Mouse (Mus musculus): ENCODE measurements around the gene Hsd17b2. TPM values are rescaled to one million over a fixed set of nuclear protein-coding genes. Genes with fewer than 3 reads are reported as not detected.

Gene Hsd17b2
- total and polyA plus RNA-seq, 2 experiments, result 259 to 380 TPM

DNA sequence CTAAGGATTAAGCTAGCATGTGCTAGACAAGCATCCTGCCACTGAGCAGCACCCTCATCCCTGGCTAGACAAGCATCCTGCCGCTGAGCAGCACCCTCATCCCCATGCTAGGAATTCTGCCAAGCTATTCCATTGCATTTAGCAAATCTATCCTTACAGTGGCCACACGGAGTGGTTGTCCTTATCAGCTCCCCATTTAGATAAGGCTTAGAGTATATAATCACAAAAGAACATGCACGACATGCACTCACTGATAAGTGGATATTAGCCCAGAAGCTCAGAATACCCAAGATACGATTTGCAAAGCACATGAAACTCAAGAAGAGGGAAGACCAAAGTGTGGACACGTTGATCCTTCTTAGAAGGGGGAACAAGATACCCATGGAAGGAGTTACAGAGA lies 64.2 kb downstream of the Hsd17b2 start:
- Histone ChIP-seq H3K36me3 (ENCODE audit: control insufficient read depth, insufficient read depth, low read length) (peaks cover 2% of the 10 kb centered on the region; the same call in 1 of the 2 replicates), H3K9ac (ENCODE audit: low read depth, low read length) (no peak overlapping the region), H3K4me1 (ENCODE audit: control insufficient read depth, insufficient read depth, low read length) (no peaks in the 10 kb centered on the region), H3K4me3 (ENCODE audit: insufficient read depth, low read depth, low read length) (no peak overlapping the region), H3K27me3 (ENCODE audit: control insufficient read depth, insufficient read depth, low read length) (no peaks in the 10 kb centered on the region), H3K27ac (replicated peaks; ENCODE audit: insufficient read depth, low read depth, low read length) (no peak overlapping the region), H3K79me2 (ENCODE audit: control insufficient read depth, insufficient read depth, low read length) (no peaks in the 10 kb centered on the region)
- TF ChIP-seq POLR2A (IDR thresholded peaks at IDR 0.05; ENCODE audit: extremely low read depth, insufficient read depth, low read length), result no peak
- TF ChIP-seq CTCF (IDR thresholded peaks at IDR 0.05; ENCODE audit: low read depth, low read length), result no peak
- no peak for DNase-seq (ENCODE audit: extremely low read depth, low read depth, low spot score)
- 34% methylated on average over 5 of the region's 5 CpGs for WGBS

DNA sequence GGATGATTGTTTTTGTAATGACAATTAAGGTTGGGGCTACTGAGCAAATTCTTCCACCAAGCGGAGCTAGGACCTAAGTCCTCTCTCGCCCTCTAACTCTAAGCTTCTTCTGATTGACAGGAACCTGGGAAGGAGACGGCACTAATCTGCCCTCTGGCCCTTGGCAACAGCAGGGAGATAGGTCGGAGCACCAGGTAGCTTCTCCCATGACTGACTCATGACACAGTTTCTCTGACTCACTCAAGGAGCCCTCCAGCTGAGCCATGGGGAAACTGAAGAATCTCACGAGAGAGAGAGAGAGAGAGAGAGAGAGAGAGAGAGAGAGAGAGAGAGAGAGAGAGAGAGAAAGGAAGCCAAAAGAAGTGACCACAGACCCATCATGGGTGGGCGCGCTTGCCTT lies 67.3 kb downstream of the Hsd17b2 start:
- Histone ChIP-seq H3K79me2 (ENCODE audit: control insufficient read depth, insufficient read depth, low read length) (no peaks in the 10 kb centered on the region), H3K9ac (ENCODE audit: low read depth, low read length) (no peak overlapping the region), H3K4me3 (ENCODE audit: insufficient read depth, low read depth, low read length) (no peak overlapping the region), H3K36me3 (ENCODE audit: control insufficient read depth, insufficient read depth, low read length) (no peaks in the 10 kb centered on the region), H3K4me1 (ENCODE audit: control insufficient read depth, insufficient read depth, low read length) (no peaks in the 10 kb centered on the region), H3K27ac (replicated peaks; ENCODE audit: insufficient read depth, low read depth, low read length) (no peak overlapping the region), H3K27me3 (ENCODE audit: control insufficient read depth, insufficient read depth, low read length) (no peaks in the 10 kb centered on the region)
- 79% methylated on average over 7 of the region's 7 CpGs for WGBS
- no peak for DNase-seq (ENCODE audit: extremely low read depth, low read depth, low spot score)
- TF ChIP-seq POLR2A (IDR thresholded peaks at IDR 0.05; ENCODE audit: extremely low read depth, insufficient read depth, low read length) (no peak), CTCF (IDR thresholded peaks at IDR 0.05; ENCODE audit: low read depth, low read length) (no peak)

DNA sequence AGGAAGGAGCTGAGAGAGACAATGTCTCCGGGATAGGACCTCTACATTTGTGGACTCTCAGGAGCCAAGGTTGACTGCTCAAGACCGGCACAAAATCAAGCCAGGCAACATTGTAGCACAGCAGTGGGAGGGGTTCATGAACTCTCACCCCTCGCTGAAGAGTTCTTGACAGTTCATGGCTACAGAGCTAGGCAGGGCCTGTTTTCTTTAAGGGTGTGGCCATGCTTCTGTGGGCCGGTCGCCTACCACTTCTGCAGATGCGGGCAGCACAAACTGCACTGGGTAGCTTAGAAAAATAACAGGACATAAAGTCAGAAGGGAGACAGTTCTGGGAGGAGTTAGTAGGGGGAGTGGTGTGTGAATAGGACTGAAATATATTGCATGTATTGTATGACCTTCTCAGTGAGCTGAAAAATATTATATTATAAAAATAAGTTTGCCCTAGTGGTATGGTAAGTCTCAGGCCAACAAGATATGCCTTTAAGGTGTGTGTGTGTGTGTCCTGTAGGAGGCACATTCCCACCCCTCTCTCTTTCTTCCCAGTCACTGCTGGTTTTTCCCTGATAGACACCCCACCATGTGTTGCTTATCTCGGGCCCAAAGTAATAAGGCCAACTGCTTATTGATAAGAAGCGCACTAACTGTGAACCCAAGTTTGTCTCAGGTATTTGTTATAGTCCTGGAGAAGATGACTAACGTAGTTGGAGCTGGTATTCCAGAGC lies 69.6 kb downstream of the Hsd17b2 start:
- no peaks in the 10 kb centered on the region for H3K4me1 ChIP-seq (ENCODE audit: control insufficient read depth, insufficient read depth, low read length)
- H3K36me3 ChIP-seq (ENCODE audit: control insufficient read depth, insufficient read depth, low read length), result no peaks in the 10 kb centered on the region
- H3K9ac ChIP-seq (ENCODE audit: low read depth, low read length), result no peak overlapping the region
- H3K27me3 ChIP-seq (ENCODE audit: control insufficient read depth, insufficient read depth, low read length), result no peaks in the 10 kb centered on the region
- 80% methylated on average over 9 of the region's 9 CpGs for WGBS
- no peak overlapping the region for H3K27ac ChIP-seq (replicated peaks; ENCODE audit: insufficient read depth, low read depth, low read length)
- H3K4me3 ChIP-seq (ENCODE audit: insufficient read depth, low read depth, low read length), result no peak overlapping the region
- TF ChIP-seq CTCF (IDR thresholded peaks at IDR 0.05; ENCODE audit: low read depth, low read length) (no peak), POLR2A (IDR thresholded peaks at IDR 0.05; ENCODE audit: extremely low read depth, insufficient read depth, low read length) (no peak)
- DNase-seq (ENCODE audit: extremely low read depth, low read depth, low spot score), result no peak
- no peaks in the 10 kb centered on the region for H3K79me2 ChIP-seq (ENCODE audit: control insufficient read depth, insufficient read depth, low read length)

DNA sequence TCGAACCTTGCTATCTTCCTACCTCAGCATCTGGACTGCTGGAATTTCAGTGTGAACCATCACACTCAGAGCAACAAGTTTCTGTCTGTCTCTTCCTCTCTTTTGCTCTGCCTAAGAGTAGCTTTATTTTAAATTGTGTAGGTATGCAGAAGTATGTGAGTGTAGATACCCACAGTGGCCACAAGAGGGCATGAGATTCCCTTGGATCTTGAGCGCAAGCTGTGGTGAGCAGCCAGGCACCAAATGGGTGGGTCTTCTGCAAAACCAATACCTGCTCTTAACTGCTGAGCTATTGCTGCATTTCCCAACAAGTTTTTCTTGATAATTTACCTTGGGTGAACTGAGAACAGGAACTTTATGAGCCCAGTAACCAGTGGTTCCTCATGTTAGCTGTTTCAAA lies 70.4 kb downstream of the Hsd17b2 start:
- Histone ChIP-seq H3K27ac (replicated peaks; ENCODE audit: insufficient read depth, low read depth, low read length) (no peak overlapping the region), H3K27me3 (ENCODE audit: control insufficient read depth, insufficient read depth, low read length) (no peaks in the 10 kb centered on the region), H3K4me1 (ENCODE audit: control insufficient read depth, insufficient read depth, low read length) (no peaks in the 10 kb centered on the region), H3K79me2 (ENCODE audit: control insufficient read depth, insufficient read depth, low read length) (no peaks in the 10 kb centered on the region), H3K9ac (ENCODE audit: low read depth, low read length) (no peak overlapping the region), H3K4me3 (ENCODE audit: insufficient read depth, low read depth, low read length) (no peak overlapping the region), H3K36me3 (ENCODE audit: control insufficient read depth, insufficient read depth, low read length) (no peaks in the 10 kb centered on the region)
- peak; percentile 41 for DNase-seq (ENCODE audit: extremely low read depth, low read depth, low spot score)
- WGBS, result 83% methylated on average over 2 of the region's 2 CpGs
- TF ChIP-seq POLR2A (IDR thresholded peaks at IDR 0.05; ENCODE audit: extremely low read depth, insufficient read depth, low read length), result no peak
- peak; percentile 68 for TF ChIP-seq CTCF (IDR thresholded peaks at IDR 0.05; ENCODE audit: low read depth, low read length)

DNA sequence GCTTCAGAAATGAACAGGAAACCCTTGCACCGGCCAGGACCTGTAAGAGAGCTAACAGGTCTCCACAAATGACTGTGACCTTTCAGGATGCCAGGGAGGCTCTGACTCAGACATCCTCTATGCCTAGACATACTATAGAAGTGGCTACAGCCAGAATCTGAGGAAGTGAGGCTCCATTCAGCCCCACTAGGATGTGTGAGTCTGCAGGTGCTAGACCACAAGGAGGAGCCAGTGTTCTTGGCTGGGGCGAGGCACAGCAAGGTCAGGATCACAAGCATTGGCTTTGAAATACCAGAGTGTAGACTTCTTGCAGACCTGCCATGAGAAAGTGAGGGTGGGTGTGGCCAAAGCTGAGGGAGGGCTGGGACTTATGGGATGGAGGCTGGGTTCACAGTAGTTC lies 70.9 kb downstream of the Hsd17b2 start:
- Histone ChIP-seq H3K9ac (ENCODE audit: low read depth, low read length) (no peak overlapping the region), H3K36me3 (ENCODE audit: control insufficient read depth, insufficient read depth, low read length) (no peaks in the 10 kb centered on the region), H3K4me1 (ENCODE audit: control insufficient read depth, insufficient read depth, low read length) (no peaks in the 10 kb centered on the region), H3K4me3 (ENCODE audit: insufficient read depth, low read depth, low read length) (no peak overlapping the region), H3K27me3 (ENCODE audit: control insufficient read depth, insufficient read depth, low read length) (no peaks in the 10 kb centered on the region), H3K79me2 (ENCODE audit: control insufficient read depth, insufficient read depth, low read length) (no peaks in the 10 kb centered on the region), H3K27ac (replicated peaks; ENCODE audit: insufficient read depth, low read depth, low read length) (no peak overlapping the region)
- WGBS, result 68% methylated on average over 2 of the region's 2 CpGs
- DNase-seq (ENCODE audit: extremely low read depth, low read depth, low spot score), result no peak
- no peak for TF ChIP-seq POLR2A (IDR thresholded peaks at IDR 0.05; ENCODE audit: extremely low read depth, insufficient read depth, low read length)
- TF ChIP-seq CTCF (IDR thresholded peaks at IDR 0.05; ENCODE audit: low read depth, low read length), result peak; percentile 20; the same call in 1 of the 2 replicates

DNA sequence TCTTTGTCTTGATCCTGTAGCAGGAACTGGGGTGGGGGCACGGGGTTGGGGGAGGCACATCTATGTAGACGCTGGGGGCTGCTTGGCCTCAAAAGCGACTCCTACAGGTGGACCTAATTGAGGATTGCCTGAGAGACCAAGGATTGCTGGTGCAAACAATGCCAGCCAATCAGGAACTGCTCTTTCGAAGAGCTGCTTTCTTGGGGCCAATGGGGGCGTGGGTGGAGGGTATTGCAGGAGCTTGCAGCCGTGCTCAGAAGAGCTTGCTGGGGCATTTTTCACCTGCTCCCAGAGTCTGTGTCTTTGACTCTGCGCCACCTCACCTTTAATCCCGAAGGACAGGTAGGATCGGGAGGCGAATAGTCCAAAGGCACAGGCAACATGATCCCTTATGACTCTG lies 73.9 kb downstream of the Hsd17b2 start:
- no peaks in the 10 kb centered on the region for H3K4me1 ChIP-seq (ENCODE audit: control insufficient read depth, insufficient read depth, low read length)
- H3K27me3 ChIP-seq (ENCODE audit: control insufficient read depth, insufficient read depth, low read length), result no peaks in the 10 kb centered on the region
- no peak overlapping the region for H3K4me3 ChIP-seq (ENCODE audit: insufficient read depth, low read depth, low read length)
- 59% methylated on average over 10 of the region's 10 CpGs for WGBS
- no peak overlapping the region for H3K9ac ChIP-seq (ENCODE audit: low read depth, low read length)
- TF ChIP-seq CTCF (IDR thresholded peaks at IDR 0.05; ENCODE audit: low read depth, low read length) (no peak), POLR2A (IDR thresholded peaks at IDR 0.05; ENCODE audit: extremely low read depth, insufficient read depth, low read length) (no peak)
- H3K36me3 ChIP-seq (ENCODE audit: control insufficient read depth, insufficient read depth, low read length), result no peaks in the 10 kb centered on the region
- DNase-seq (ENCODE audit: extremely low read depth, low read depth, low spot score), result no peak
- no peak overlapping the region for H3K27ac ChIP-seq (replicated peaks; ENCODE audit: insufficient read depth, low read depth, low read length)
- no peaks in the 10 kb centered on the region for H3K79me2 ChIP-seq (ENCODE audit: control insufficient read depth, insufficient read depth, low read length)

Measured in liver, adult 2 months (tissue).